Mouse (Mus musculus) olfactory bulb, adult 2 months (tissue): ENCODE results near the gene Tmem86a. TPM values are rescaled to one million over a fixed set of nuclear protein-coding genes. Genes with fewer than 3 reads are reported as not detected.
A peak's percentile ranks its signal among the peaks of the same experiment; 100 is the strongest.

ENCODE experiments used
- H3K27ac ChIP-seq: fragments of 200-500 bp; 2 replicates; pipeline ENCODE4 v1.5.1; 2012; ENCODE audit warnings: low read depth, low read length; ENCODE audit not compliant: insufficient read depth
- H3K4me1 ChIP-seq: fragments of 200-500 bp; 2 replicates; pipeline ENCODE4 v1.6.1; 2012; ENCODE audit warnings: low read length; ENCODE audit not compliant: control insufficient read depth, insufficient read depth
- H3K4me3 ChIP-seq: fragments of 200-500 bp; 2 replicates; pipeline ENCODE4 v1.5.1; 2012; ENCODE audit warnings: mild to moderate bottlenecking, low read depth, low read length, moderate library complexity; ENCODE audit not compliant: insufficient read depth
- CTCF ChIP-seq: fragments of 200-500 bp; IDR thresholded peaks from 2 replicates; pipeline ENCODE4 v1.5.1; 2012; ENCODE audit warnings: low read depth, mild to moderate bottlenecking, low read length, moderate library complexity; ENCODE audit not compliant: insufficient read depth
- POLR2A ChIP-seq: fragments of 200-500 bp; IDR thresholded peaks from 2 replicates; pipeline ENCODE4 v1.6.1; 2012; ENCODE audit warnings: mild to moderate bottlenecking, low read depth, low read length, moderate library complexity; ENCODE audit not compliant: insufficient read depth
- WGBS: fragments of 180-500 bp; shearing (Covaris S2); methylation state at CpG from one replicate; pipeline ENCODE4 v1.1.7; 2018; 5-methylcytosine and 5-hydroxymethylcytosine counted together
- polyA plus RNA-seq: library from polyadenylated mRNA; stranded (reverse); fragments of >200 nt; gene quantifications from 2 replicates; pipeline ENCODE4 v1.2.4, GENCODE M21; 2012; ENCODE audit warnings: low replicate concordance; ENCODE audit not compliant: missing spikeins, insufficient read depth, insufficient read length

Gene Tmem86a
- polyA plus RNA-seq, 1 experiment: not detected

- TF ChIP-seq CTCF (peak; percentile 35; the same call in 1 of the 2 replicates), POLR2A (no peak)
- Histone ChIP-seq H3K4me3 (no peak overlapping the region), H3K27ac (no peak overlapping the region), H3K4me1 (peaks cover 5% of the 10 kb centered on the region; the same call in 1 of the 2 replicates)
- 30% methylated on average over 6 of the region's 6 CpGs for WGBS
These were observed 30.9 kb downstream of the Tmem86a start for GRCm38 (mm10) chr7:47081277-47081676.

- peak overlapping the region; percentile 47; the same call in 1 of the 2 replicates for H3K27ac ChIP-seq
- TF ChIP-seq CTCF (no peak), POLR2A (no peak)
- peaks cover 5% of the 10 kb centered on the region; the same call in 1 of the 2 replicates for H3K4me1 ChIP-seq
- 40% methylated on average over 1 of the region's 1 CpGs for WGBS
- H3K4me3 ChIP-seq: no peak overlapping the region
These were observed 34.7 kb downstream of the Tmem86a start for GRCm38 (mm10) chr7:47085075-47085474.

- Histone ChIP-seq H3K27ac (no peak overlapping the region), H3K4me1 (peaks cover 15% of the 10 kb centered on the region), H3K4me3 (no peak overlapping the region)
- no peak for TF ChIP-seq CTCF
- no peak for TF ChIP-seq POLR2A
- WGBS: 89% methylated on average over 5 of the region's 5 CpGs
These were observed 43.5 kb downstream of the Tmem86a start for GRCm38 (mm10) chr7:47093935-47094334.

- H3K4me3 ChIP-seq: no peak overlapping the region
- H3K4me1 ChIP-seq: peaks cover 21% of the 10 kb centered on the region
- H3K27ac ChIP-seq: no peak overlapping the region
- WGBS: 85% methylated on average over 2 of the region's 2 CpGs
- TF ChIP-seq POLR2A (no peak), CTCF (no peak)
These were observed 44.6 kb downstream of the Tmem86a start for GRCm38 (mm10) chr7:47094969-47095368.

GRCm38 (mm10) chr7:47098044-47098443 lies 47.6 kb downstream of the Tmem86a start:
- WGBS: 54% methylated on average over 7 of the region's 7 CpGs
- Histone ChIP-seq H3K4me3 (no peak overlapping the region), H3K4me1 (peaks cover 20% of the 10 kb centered on the region), H3K27ac (no peak overlapping the region)
- TF ChIP-seq CTCF (peak; percentile 59; the same call in 1 of the 2 replicates), POLR2A (no peak)

- no peak for TF ChIP-seq POLR2A
- no peak for TF ChIP-seq CTCF
- peaks cover 20% of the 10 kb centered on the region for H3K4me1 ChIP-seq
- WGBS: 58% methylated on average over 7 of the region's 7 CpGs
- H3K27ac ChIP-seq: no peak overlapping the region
- no peak overlapping the region for H3K4me3 ChIP-seq
These were observed 48.9 kb downstream of the Tmem86a start for GRCm38 (mm10) chr7:47099306-47099705.

GRCm38 (mm10) chr7:47100615-47101014 lies 50.2 kb downstream of the Tmem86a start:
- Histone ChIP-seq H3K27ac (no peak overlapping the region), H3K4me1 (peaks cover 20% of the 10 kb centered on the region), H3K4me3 (no peak overlapping the region)
- TF ChIP-seq POLR2A (no peak), CTCF (no peak)
- 59% methylated on average over 6 of the region's 6 CpGs for WGBS

GRCm38 (mm10) chr7:47102970-47103369 lies 52.6 kb downstream of the Tmem86a start:
- TF ChIP-seq POLR2A: no peak
- TF ChIP-seq CTCF: no peak
- peaks cover 19% of the 10 kb centered on the region for H3K4me1 ChIP-seq
- no peak overlapping the region for H3K4me3 ChIP-seq
- H3K27ac ChIP-seq: no peak overlapping the region
- WGBS: 86% methylated on average over 2 of the region's 2 CpGs

GRCm38 (mm10) chr7:47103671-47104414 lies 53.4 kb downstream of the Tmem86a start:
- TF ChIP-seq POLR2A (no peak), CTCF (no peak)
- WGBS: 88% methylated on average over 1 of the region's 1 CpGs

More at GRCm38 (mm10) chr7:47103671-47104414, 53.4 kb downstream of the Tmem86a start:
- Histone ChIP-seq H3K4me3 (no peak overlapping the region), H3K27ac (no peak overlapping the region), H3K4me1 (peaks cover 19% of the 10 kb centered on the region)

Other genes starting within 250 kb of the Tmem86a start
- not detected in 2 replicates for gene Ldha, start 209.1 kb upstream of the Tmem86a start, polyA plus RNA-seq
- not detected in 2 replicates for gene Ldhc, start 189.4 kb upstream of the Tmem86a start, polyA plus RNA-seq
- gene Tsg101, start 130.6 kb upstream of the Tmem86a start, polyA plus RNA-seq: 352 and 596 TPM in 2 replicates
- not detected in 2 replicates for gene Uevld, start 92.1 kb upstream of the Tmem86a start, polyA plus RNA-seq
- gene Gm9999, start 67.0 kb upstream of the Tmem86a start, polyA plus RNA-seq: not detected in 2 replicates
- not detected in 2 replicates for gene Spty2d1, start 42.2 kb upstream of the Tmem86a start, polyA plus RNA-seq
- gene Ptpn5, start 83.1 kb downstream of the Tmem86a start, polyA plus RNA-seq: not detected in 2 replicates
- gene Mrgpra6, start 154.3 kb downstream of the Tmem86a start, polyA plus RNA-seq: not detected in 2 replicates
- gene Mrgpra9, start 202.2 kb downstream of the Tmem86a start, polyA plus RNA-seq: not detected in 2 replicates